Mouse (Mus musculus) lung, embryonic 16.5 days (tissue): ENCODE measurements around the gene Grb2. TPM values are rescaled to one million over a fixed set of nuclear protein-coding genes. Genes with fewer than 3 reads are reported as not detected.

Experiments used
- ATAC-seq: fragments of 200-750 bp; cut with Nextera tagmentation; 2 replicates; pipeline ENCODE4 v1.8.0; 2017; ENCODE audit warnings: low read depth, mild to moderate bottlenecking, moderate library complexity
- H3K27ac ChIP-seq: fragments of 300-500 bp; sonication (generic); 2 replicates; pipeline ENCODE4 v1.5.1; 2014; ENCODE audit warnings: mild to moderate bottlenecking, control low read depth, low read length
- H3K27me3 ChIP-seq: fragments of 300-500 bp; sonication (generic); 2 replicates; pipeline ENCODE4 v1.6.1; 2014; ENCODE audit warnings: low read depth, low read length, mixed read lengths; ENCODE audit not compliant: control insufficient read depth, insufficient read depth
- H3K36me3 ChIP-seq: fragments of 300-500 bp; sonication (generic); 2 replicates; pipeline ENCODE4 v1.6.1; 2014; ENCODE audit warnings: low read length; ENCODE audit not compliant: control insufficient read depth, insufficient read depth
- H3K4me1 ChIP-seq: fragments of 300-500 bp; sonication (generic); replicated peaks from 2 replicates; pipeline ENCODE4 v1.6.1; 2014; ENCODE audit warnings: low read length, mixed read lengths; ENCODE audit not compliant: control insufficient read depth, insufficient read depth
- H3K4me2 ChIP-seq: fragments of 300-500 bp; sonication (generic); 2 replicates; pipeline ENCODE4 v1.6.1; 2014; ENCODE audit warnings: low read depth, low read length, control low read depth
- H3K4me3 ChIP-seq: fragments of 300-500 bp; sonication (generic); 2 replicates; pipeline ENCODE4 v1.5.1; 2014; ENCODE audit warnings: mild to moderate bottlenecking, low read length, control low read depth
- H3K9ac ChIP-seq: fragments of 300-500 bp; sonication (generic); 2 replicates; pipeline ENCODE4 v1.6.1; 2014; ENCODE audit warnings: low read length, control low read depth
- H3K9me3 ChIP-seq: fragments of 300-500 bp; sonication (generic); 2 replicates; pipeline ENCODE4 v1.6.1; 2016; ENCODE audit warnings: low read length; ENCODE audit not compliant: control insufficient read depth
- WGBS: fragments of 180-500 bp; shearing (Covaris S2); extraction: QIAGEN DNeasy Blood & Tissue Kit; methylation state at CpG from one replicate; pipeline ENCODE4 v1.1.7; 2014; 5-methylcytosine and 5-hydroxymethylcytosine counted together
- polyA plus RNA-seq: library from polyadenylated mRNA; unstranded; fragments of >200 nt; fragmentation: Nextera tagmentation; extraction: Ambion mirVana; gene quantifications from 2 replicates; pipeline ENCODE4 v1.2.1, GENCODE M21; 2015

The Grb2 gene
- polyA plus RNA-seq, 1 experiment from 2014 or later, result 82.7 TPM

DNA sequence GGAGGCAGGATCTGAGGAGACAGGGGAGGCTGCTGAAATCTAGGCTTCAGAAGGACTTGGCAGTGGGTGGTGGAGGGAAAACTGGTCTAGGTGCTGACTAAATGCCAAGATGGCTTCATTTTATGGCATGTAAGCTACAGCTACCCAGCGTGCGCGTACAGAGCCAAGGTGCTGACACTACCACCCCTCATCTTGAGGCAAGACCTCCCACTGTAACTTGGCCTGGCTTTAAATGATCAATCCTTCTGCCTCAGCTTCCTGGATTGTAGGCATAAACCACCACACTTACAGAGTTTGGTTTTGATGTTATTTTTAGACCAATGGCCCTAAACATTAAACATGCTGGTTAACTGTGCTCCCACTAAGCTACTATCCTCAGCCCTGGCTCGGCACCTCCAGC is 68.9 kb downstream of the Grb2 start:
- no peak overlapping the region for H3K4me3 ChIP-seq
- no peaks in the 10 kb centered on the region for H3K9me3 ChIP-seq
- H3K27me3 ChIP-seq, result no peaks in the 10 kb centered on the region
- H3K27ac ChIP-seq, result no peak overlapping the region
- peaks cover 4% of the 10 kb centered on the region; the same call in 1 of the 2 replicates for H3K36me3 ChIP-seq
- no peak overlapping the region for H3K4me2 ChIP-seq
- ATAC-seq, result no peak
- no peaks in the 10 kb centered on the region for H3K4me1 ChIP-seq
- no peak overlapping the region for H3K9ac ChIP-seq
- 64% methylated on average over 4 of the region's 4 CpGs for WGBS

DNA sequence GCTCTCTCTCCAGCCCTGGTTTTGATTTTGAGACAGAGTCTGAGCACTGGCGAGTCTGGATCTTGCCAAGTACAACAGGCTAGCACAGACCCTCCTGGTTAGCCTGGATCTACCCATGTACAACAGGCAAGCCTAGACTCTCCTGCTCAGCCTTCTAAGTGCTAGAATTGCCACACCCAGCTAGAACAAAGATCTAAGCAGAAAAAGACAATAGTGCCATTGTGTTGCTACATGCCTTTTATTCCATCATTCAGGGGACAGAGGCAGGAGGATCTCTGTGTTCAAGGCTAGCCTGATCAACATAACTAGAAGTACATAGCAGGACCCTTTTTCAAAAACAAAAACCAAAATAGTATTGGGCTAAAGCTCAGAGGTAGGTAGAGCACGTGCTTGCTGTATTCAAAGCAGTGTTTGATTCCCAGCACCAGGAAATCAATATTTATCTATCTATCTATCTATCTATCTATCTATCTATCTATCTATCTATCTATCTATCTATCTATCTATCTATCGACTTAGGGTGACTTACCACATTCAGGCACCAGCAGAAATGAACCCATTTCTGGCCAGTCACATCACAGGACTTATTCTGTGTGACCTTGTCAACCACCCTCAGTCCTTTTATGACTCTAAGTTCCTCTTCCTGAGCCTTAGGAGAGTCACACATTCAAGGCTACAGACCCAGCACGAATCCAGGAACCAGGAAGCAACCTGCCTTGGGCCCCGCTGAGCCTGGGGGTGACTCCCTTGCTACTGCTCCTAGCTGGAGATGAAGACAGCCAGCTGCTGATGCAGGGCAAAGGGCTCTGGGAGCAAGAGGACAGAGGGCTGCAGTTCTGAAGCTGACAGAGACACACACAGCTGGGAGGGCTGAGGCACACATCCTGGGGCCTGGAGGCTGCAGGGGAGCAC is 69.6 kb downstream of the Grb2 start:
- peak; percentile 62 for ATAC-seq
- no peak overlapping the region for H3K9ac ChIP-seq
- H3K27ac ChIP-seq, result no peak overlapping the region
- H3K4me1 ChIP-seq, result no peaks in the 10 kb centered on the region
- H3K4me3 ChIP-seq, result no peak overlapping the region
- no peaks in the 10 kb centered on the region for H3K9me3 ChIP-seq
- no peak overlapping the region for H3K4me2 ChIP-seq
- H3K36me3 ChIP-seq, result no peaks in the 10 kb centered on the region
- 57% methylated on average over 5 of the region's 5 CpGs for WGBS
- no peaks in the 10 kb centered on the region for H3K27me3 ChIP-seq

DNA sequence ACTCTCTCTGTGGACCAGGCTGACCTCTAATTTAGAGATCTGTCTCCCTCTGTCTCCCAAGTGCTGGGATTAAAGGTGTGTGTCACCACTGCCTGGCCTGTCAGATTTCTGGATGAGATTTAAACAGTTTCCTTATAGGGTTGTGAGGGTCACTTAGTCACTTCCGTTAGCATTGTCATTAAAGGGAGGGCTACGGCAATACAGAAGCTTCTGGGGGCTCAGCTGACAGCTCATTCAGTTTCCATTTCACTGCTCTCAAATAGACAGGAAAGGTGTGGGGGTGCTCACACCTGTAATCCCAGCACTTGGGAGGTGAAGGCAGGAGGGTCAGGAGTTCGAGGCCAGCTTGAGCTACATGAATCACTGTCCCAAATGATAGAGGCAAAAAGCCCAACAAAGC is 71.4 kb downstream of the Grb2 start:
- no peak overlapping the region for H3K27ac ChIP-seq
- no peak overlapping the region for H3K4me3 ChIP-seq
- no peaks in the 10 kb centered on the region for H3K27me3 ChIP-seq
- no peak overlapping the region for H3K4me2 ChIP-seq
- 51% methylated on average over 3 of the region's 3 CpGs for WGBS
- H3K36me3 ChIP-seq, result no peaks in the 10 kb centered on the region
- H3K9me3 ChIP-seq, result no peaks in the 10 kb centered on the region
- H3K9ac ChIP-seq, result no peak overlapping the region
- no peak for ATAC-seq
- H3K4me1 ChIP-seq, result no peaks in the 10 kb centered on the region

DNA sequence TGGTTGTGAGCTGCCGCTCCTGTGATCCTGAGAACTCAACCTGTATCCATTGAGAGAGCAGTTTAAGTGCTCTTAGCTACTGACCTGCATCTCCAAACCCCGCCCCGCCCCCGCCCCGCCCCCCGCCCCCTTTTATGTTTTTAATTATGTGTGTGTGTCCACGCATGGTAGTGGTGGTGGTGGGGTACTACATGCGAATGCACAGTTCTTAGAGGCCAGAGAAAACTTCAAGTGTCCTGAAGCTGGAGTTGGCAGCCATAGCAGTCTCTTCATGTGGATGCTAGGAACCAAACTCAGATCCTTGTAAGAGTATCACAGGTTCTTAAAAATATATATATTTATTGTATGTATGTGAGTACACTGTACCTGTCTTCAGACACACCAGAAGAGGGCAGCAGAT is 72.9 kb downstream of the Grb2 start:
- no peak overlapping the region for H3K4me3 ChIP-seq
- ATAC-seq, result no peak
- H3K9me3 ChIP-seq, result no peaks in the 10 kb centered on the region
- no peaks in the 10 kb centered on the region for H3K4me1 ChIP-seq
- no peaks in the 10 kb centered on the region for H3K36me3 ChIP-seq
- no peak overlapping the region for H3K27ac ChIP-seq
- no peak overlapping the region for H3K9ac ChIP-seq
- WGBS, result 66% methylated on average over 8 of the region's 8 CpGs
- H3K4me2 ChIP-seq, result no peak overlapping the region
- H3K27me3 ChIP-seq, result no peaks in the 10 kb centered on the region

DNA sequence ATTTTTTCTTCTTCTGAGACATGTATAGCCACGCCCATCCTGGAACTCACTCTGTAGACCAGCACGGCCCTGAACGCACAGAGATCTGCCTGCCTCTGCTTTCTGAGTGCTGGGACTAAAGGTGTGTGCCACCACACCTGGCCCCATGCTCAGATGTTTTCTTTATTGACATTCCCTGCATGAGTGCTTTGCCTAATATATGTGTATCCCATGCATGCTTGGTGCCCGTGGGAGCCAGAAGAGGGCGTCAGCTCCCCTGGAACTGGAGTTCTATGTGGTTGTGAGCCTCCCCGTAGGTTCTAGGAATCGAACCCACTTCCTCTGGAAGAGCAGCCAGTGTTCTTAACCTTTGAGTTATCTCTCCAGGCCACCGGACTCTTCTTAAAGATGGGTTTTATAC is 73.4 kb downstream of the Grb2 start:
- Histone ChIP-seq H3K9me3 (no peaks in the 10 kb centered on the region), H3K4me1 (no peaks in the 10 kb centered on the region), H3K36me3 (no peaks in the 10 kb centered on the region), H3K27ac (no peak overlapping the region), H3K4me2 (no peak overlapping the region), H3K4me3 (no peak overlapping the region), H3K9ac (no peak overlapping the region), H3K27me3 (no peaks in the 10 kb centered on the region)
- 83% methylated on average over 8 of the region's 8 CpGs for WGBS
- no peak for ATAC-seq

DNA sequence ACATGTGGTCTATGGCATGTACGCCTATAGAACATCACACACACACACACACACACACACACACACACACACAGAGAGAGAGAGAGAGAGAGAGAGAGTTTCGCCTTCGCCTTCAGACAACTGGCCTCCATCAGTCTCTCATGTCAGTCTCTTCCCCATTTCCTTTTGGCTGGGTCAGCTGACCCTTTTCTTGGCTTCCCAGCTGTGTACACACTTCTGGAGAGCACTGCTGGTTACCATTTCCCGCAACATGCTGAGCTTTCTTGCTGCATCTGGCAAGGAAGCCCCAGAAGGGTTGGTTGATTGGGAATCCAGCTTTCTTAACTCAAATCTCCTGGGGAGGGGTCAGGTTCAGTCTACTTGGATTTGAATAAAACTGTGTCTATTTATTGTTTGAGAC is 74.3 kb downstream of the Grb2 start:
- no peaks in the 10 kb centered on the region for H3K27me3 ChIP-seq
- no peak overlapping the region for H3K4me2 ChIP-seq
- H3K9me3 ChIP-seq, result no peaks in the 10 kb centered on the region
- no peak overlapping the region for H3K4me3 ChIP-seq
- ATAC-seq, result peak; percentile 32; the same call in 1 of the 2 replicates
- H3K36me3 ChIP-seq, result no peaks in the 10 kb centered on the region
- WGBS, result 36% methylated on average over 3 of the region's 4 CpGs
- H3K4me1 ChIP-seq, result no peaks in the 10 kb centered on the region
- no peak overlapping the region for H3K9ac ChIP-seq
- no peak overlapping the region; the same call in 1 of the 2 replicates for H3K27ac ChIP-seq

DNA sequence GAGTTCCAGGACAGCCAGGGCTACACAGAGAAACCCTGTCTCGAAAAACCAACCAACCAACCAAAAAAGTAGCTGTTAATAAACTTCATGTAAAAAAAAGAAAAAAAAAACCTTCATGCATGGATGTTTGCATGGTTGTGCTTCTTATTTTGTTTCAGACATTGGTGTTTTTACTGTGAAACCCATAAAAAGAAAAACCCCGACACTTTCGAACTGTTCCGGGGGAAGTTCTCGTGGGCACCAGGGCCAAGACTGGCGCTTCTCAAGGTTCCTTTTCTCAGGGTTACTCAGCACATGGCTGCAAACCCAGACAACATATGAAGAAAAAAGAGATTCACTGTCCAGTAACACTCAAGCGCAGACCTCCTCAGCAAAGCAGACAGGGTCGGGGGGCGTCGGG is 75.5 kb downstream of the Grb2 start:
- ATAC-seq, result no peak

DNA sequence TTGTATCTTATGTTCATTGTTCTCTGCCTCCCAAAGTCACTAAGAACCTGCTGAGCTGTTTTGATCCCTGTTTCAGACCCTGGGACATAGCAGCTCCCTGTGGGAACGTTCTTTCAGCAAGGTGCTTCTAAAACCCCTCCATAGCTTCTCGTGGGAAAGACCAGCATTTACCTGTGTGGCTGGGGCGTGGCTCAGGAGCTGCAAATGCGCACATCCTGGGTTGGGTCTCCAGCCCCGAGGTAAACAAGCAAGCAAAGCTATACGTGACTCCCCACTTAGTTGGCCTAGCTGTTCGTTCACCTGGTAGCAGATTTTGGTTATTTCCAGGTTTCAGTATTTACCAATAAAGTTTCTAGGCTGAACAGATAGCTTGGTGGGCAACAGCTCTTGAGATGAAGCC is 76.2 kb downstream of the Grb2 start:
- H3K9me3 ChIP-seq, result no peaks in the 10 kb centered on the region
- no peaks in the 10 kb centered on the region for H3K27me3 ChIP-seq
- no peak overlapping the region for H3K4me2 ChIP-seq
- no peak for ATAC-seq
- H3K27ac ChIP-seq, result no peak overlapping the region
- no peak overlapping the region for H3K9ac ChIP-seq
- no peak overlapping the region for H3K4me3 ChIP-seq
- no peaks in the 10 kb centered on the region for H3K36me3 ChIP-seq
- no peaks in the 10 kb centered on the region; the same call in 1 of the 2 replicates for H3K4me1 ChIP-seq
- 68% methylated on average over 7 of the region's 7 CpGs for WGBS

More for the DNA sequence above, 75.5 kb downstream of the Grb2 start:
- Histone ChIP-seq H3K27ac (no peak overlapping the region), H3K4me2 (no peak overlapping the region), H3K27me3 (no peaks in the 10 kb centered on the region), H3K9ac (no peak overlapping the region), H3K4me1 (no peaks in the 10 kb centered on the region; the same call in 1 of the 2 replicates), H3K36me3 (no peaks in the 10 kb centered on the region), H3K9me3 (no peaks in the 10 kb centered on the region), H3K4me3 (no peak overlapping the region)
- WGBS, result 78% methylated on average over 10 of the region's 10 CpGs

DNA sequence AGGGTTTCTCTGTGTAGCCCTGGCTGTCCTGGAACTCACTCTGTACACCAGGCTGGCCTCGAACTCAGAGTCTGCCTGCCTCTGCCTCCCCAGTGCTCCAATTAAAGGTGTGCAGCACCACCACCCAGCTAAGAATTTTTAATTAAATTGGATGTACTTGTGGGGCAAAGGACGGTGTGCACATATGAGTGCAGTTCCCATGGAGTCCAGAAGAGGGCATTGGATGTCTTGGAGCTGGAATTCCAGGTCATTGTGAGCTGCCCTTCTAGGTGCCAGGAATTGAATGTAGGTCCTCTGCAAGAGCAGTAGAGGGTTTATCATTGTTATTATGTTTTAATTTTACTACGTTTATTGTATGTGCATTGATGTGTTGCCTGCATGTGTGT is 76.9 kb downstream of the Grb2 start:
- Histone ChIP-seq H3K27ac (peak overlapping the region; percentile 70; the same call in 1 of the 2 replicates), H3K9me3 (no peaks in the 10 kb centered on the region), H3K27me3 (no peaks in the 10 kb centered on the region), H3K4me1 (peaks cover 2% of the 10 kb centered on the region; the same call in 1 of the 2 replicates), H3K36me3 (no peaks in the 10 kb centered on the region), H3K4me2 (no peak overlapping the region), H3K4me3 (no peak overlapping the region), H3K9ac (no peak overlapping the region)
- WGBS, result 11% methylated on average over 3 of the region's 3 CpGs
- no peak for ATAC-seq
